Mouse (Mus musculus) kidney, adult 11 months (tissue): ENCODE data around the gene Chil3.
"Not testable (repeated sequence)": the region's sequence is repeated elsewhere in the genome, so short reads cannot be mapped to it uniquely, and the experiment has no call there.

ENCODE experiments used
- DNase-seq: peaks from one replicate; pipeline ENCODE4 v3.0.0; 2022

Gene Chil3

DNA sequence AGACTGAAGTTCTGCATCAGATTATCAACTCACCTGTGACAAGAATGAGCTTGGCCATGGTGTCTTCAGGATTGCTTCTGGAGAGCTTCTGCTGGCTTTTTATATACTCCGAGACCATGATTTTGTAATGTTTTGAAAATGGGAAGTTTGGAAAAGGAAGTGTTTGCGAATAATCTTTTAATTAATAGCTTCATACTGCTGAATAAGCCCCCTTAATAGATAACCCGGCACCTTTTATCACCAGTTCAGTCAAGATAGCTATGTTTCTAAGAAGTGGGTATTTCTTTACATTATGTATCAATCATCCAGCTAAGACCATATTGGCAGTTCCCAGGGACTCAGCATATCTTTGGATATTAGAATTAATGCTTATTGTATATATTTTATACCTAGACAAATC lies at the start of gene Chil3:
Gene Chil3, minus strand, starts transcription at position 101 of the 400 bp plus-strand sequence.
- no peak for DNase-seq

GRCm38 (mm10) chr3:106198030-106198429 lies 30.7 kb upstream of the Chil3 start:
- DNase-seq = not testable (repeated sequence)

- not testable (repeated sequence) for DNase-seq
Observed at GRCm38 (mm10) chr3:106197246-106197645, 29.9 kb upstream of the Chil3 start.

DNA sequence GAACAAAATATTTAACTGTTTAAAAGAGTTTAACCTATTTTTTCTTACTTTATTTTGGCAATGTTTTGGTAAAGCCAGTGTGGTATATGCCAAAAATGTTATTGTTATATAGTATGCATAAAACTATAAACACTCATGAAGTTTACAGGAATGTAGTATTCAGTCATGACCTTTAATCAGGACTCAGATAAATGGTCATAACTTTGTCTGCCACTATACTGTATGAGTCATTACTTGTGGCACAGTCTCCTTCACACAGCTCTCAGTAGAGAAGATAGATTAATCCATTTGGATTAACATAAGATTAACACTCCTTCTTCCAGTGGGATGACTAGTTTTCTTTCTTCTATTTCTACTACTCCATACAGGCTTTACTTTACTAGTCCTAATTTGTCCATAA lies 28.9 kb upstream of the Chil3 start:
- no peak for DNase-seq

DNA sequence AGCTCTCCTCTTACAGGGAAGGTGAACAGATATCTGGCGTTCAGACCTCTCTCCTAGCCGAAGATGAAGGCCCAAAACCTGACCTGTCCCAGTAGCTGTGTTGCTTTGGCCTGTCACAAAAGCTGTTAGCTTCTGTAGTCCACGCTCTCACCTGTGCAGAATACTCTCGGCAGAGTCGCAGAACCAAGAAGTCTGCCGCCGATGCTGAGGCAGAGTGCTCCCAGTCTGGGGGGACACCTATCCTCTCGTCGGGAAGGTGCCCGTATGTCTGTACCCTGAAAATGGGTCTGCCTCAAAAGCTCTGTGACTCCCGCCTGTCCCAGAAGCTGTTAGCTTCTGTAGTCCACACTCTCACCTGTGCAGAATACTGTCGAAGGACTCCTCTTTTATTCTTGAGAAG lies 28.1 kb upstream of the Chil3 start:
- DNase-seq = no peak

- no peak for DNase-seq
Observed at GRCm38 (mm10) chr3:106187991-106188390, 20.6 kb upstream of the Chil3 start.

DNA sequence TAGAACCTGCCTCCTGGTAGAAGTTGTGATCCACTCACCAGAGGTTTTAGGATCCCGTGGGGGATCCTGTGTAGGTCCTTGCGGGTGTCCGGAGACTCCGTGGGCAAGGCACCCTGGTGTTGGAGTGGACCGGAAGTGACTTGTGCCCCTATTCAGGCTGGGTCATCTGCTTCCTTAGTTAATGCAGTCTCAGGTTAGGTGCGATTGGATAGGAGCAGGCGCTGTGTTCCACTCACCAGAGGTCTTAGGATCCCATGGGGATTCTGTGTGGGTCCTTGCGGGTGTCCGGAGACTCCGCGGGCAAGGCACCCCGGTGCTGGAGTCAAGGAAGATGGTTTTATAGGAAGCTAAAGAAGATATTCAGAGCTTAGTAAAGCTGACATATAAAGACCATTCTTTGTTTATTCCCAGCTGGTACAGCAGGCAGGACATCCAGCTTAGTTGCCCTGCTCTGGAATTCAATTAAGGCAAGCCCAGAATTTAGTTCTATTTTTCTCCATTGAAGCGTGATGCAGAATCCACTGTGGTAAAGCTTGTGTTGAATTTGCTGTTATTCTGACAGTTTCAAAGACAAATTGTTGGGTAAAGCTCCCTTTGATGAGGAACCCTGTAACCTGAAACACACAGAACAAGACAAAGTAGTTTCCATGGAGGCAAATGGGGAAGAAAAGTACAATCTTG lies 10.3 kb upstream of the Chil3 start:
- DNase-seq = no peak

GRCm38 (mm10) chr3:106174971-106175370 lies 7.6 kb upstream of the Chil3 start:
- not testable (repeated sequence) for DNase-seq

DNA sequence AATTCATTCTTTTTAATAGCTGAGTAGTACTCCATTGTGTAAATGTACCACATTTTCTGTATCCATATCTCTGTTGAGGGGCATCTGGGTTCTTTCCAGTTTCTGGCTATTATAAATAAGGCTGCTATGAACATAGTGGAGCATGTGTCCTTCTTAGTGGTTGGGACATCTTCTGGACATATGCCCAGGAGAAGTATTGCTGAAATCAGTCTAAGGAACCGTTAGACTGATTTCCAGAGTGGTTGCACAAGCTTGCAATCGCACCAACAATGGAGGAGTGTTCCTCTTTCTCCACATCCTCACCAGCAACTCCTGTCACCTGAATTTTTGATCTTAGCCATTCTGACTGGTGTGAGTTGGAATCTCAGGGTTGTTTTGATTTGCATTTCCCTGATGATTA lies 5.1 kb upstream of the Chil3 start:
- not testable (repeated sequence) for DNase-seq

GRCm38 (mm10) chr3:106171135-106171731 lies 3.9 kb upstream of the Chil3 start:
- DNase-seq = no peak

- DNase-seq = no peak
Observed at GRCm38 (mm10) chr3:106170522-106171053, 3.2 kb upstream of the Chil3 start.

- DNase-seq = no peak
Observed at GRCm38 (mm10) chr3:106154413-106154812, 13.0 kb downstream of the Chil3 start.

DNA sequence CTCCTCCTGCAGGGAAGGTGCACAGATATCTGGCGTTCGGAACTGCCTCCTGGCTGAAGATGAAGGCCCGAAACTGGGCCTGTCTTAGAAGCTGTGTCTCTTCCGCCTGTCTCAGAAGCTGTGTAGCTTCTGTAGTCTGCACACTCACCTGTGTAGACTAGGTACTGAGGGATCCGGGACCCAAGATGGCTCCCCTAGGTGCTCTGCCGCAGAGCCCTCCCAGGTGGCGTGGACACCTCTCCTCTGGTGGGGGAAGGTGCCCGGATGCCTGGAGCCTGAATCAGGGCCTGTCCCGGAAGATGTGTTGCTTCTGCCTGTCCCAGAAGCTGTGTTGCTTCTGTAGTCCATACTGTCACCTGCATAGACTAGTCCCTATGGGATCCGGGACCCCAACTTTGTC lies 23.3 kb downstream of the Chil3 start:
- DNase-seq = no peak

- DNase-seq = no peak
Observed at GRCm38 (mm10) chr3:106131690-106132089, 35.7 kb downstream of the Chil3 start.

DNA sequence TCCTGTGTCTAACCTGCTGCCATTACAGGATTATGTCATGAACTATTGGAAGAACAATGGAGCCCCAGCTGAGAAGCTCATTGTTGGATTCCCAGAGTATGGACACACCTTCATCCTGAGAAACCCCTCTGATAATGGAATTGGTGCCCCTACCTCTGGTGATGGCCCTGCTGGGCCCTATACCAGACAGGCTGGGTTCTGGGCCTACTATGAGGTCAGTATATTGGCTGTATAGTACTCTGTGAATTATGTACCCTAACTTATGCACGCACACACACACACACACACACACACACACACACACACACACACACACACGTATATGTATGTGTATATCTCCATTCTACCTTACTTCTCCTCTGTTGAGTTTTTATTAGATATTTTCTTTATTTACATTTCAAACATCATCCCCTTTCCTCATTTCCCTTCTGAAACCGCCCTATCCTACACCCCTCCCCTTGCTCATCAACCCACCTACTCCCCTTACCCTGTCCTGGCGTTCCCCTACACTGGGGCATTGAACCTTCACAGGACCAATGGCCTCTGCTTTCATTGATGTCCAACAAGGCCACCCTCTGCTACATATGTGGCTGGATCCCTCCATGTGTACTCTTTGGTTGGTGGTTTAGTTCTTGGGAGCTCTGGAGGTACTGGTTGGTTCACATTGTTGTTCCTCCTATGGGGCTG lies 38.4 kb downstream of the Chil3 start:
- no peak for DNase-seq

DNA sequence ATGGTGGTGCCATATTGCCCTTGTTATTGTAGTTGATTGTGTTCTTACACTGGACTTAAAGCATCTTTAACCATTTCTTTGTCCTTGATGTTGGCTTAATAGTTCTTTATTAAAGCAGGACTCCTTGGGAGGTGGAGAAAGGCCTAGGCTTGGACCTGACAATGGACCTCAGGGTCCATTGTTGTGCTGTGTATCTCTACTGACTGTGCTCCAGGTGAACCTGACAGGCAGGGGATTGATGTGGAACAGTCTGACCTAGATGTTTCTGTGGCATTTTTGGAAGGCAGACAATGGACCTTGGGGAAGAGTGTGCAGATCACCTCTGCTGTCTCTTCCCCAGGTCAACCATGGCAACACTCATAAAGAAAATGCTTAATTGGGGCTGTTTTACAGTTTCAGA lies 40.4 kb downstream of the Chil3 start:
- DNase-seq = no peak

- no peak for DNase-seq
Observed at GRCm38 (mm10) chr3:106112929-106113328, 54.4 kb downstream of the Chil3 start, which contains the start of gene Chia1. Gene Chia1, plus strand, starts transcription at chr3:106113229.
